Mouse (Mus musculus): ENCODE data around the gene Trim32. TPM values are rescaled to one million over a fixed set of nuclear protein-coding genes. Genes with fewer than 3 reads are reported as not detected.

The Trim32 gene
- total RNA-seq (2015; ENCODE audit: low replicate concordance) (0.96 and 3.1 TPM in 2 replicates), total RNA-seq (2017; ENCODE audit: low replicate concordance) (1.8 TPM in 1 of 2 replicates, not detected in the other)

- no peak; the same call in 1 of the 2 replicates for ATAC-seq (replicated peaks; ENCODE audit: low FRiP score, poor library complexity, severe bottlenecking)
Observed at GRCm38 (mm10) chr4:65604504-65605150, at the start of gene Trim32. Trim32 (plus strand) TSS chr4:65604986.

DNA sequence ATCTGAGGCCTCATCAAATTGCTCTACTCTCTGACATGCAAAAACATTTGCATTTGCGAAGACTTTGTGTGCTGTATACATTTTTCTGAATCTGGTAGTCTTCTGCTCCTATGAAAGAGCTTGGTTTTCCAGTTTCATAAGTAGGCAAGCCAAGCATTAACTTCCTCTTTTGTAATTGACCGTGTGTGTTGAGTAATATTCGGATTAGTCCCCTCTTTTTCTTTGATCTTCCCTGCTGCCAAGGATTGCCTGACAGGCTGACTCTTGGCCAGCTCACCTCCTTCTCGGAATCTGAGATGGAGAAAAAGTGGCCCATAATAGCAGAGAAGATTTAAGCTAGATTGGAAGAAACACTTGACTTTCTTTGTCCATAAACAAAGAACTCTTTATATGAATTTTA is 39.3 kb upstream of the Trim32 start:
- ATAC-seq (replicated peaks; ENCODE audit: low FRiP score, poor library complexity, severe bottlenecking) = no peak

DNA sequence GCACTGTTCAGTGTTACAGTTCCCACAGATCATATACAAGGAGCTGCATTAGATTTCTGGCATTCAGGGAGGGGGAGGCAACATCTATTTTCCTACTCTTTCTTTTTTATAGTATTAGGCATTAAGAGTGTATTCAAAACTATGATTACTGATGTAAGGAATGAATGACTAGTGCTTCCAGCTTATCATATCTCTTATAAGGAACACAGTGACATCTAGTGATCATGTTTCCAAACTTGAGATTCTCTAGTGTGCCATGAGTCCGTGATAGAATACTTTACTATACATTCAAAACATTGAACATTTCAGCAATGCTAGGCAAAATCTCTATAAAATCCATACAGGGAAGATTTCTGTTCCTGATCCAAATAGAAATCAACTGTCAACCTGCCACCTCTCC is 24.5 kb upstream of the Trim32 start:
- ATAC-seq (replicated peaks; ENCODE audit: low FRiP score, poor library complexity, severe bottlenecking) = no peak

- no peak for ATAC-seq (replicated peaks; ENCODE audit: low FRiP score, poor library complexity, severe bottlenecking)
Observed at GRCm38 (mm10) chr4:65586947-65587346, 17.8 kb upstream of the Trim32 start.

DNA sequence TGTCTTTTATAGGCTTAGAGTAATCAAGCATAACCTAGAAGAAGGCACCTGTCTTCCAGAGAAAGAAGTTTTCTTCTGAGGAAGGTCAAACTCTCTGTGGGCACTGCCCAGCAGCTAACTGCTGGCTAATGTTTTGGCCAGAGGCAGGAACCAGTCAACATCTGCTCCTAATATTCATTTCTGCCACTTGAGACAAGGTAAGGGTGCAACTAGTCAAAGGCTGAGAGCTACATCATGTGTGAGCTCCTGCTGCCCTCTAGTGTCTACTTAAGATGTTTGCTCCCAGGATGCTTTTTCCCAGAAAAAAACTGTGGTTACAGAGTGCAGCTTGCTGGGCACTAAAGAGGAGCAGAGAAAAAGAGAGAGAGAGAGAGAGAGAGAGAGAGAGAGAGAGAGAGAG is 15.0 kb upstream of the Trim32 start:
- ATAC-seq (replicated peaks; ENCODE audit: low FRiP score, poor library complexity, severe bottlenecking) = no peak

DNA sequence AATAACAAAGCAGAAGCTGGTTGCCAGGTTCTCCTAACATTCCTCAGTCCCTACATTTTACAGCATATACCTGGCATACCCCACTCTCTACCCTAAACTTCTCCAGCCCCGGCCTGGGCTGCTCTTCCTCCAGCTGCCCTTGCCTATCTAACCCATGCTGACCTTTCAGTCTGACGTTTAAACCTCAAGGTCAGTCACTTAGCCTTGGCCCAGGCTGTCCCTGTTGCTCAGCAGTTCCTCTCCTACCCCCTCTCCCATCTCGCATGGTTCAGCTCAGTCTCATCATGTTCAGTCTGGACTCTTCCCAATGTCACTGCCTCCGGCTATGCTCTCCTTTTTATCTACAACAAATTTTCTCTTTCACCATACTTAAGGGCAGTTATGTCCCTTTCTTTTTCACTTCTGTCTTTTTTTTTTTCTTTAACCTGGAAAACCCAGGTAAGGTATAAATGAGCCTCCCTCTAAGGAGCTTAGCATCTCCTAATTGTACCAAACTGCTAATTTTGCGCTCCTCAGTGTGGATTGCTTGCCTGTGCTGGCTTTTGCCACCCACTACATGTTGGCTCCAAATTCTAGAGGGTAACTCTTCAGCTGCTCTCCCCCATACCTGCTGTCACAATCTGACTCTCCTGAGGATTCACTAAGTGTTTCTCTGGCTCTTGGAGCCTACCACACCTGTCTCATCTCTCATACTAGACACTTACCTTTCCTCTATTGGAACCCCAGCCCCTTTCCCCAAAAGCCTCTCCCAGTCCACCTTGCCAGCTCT is 10.0 kb upstream of the Trim32 start:
- no peak for ATAC-seq (replicated peaks; ENCODE audit: low FRiP score, poor library complexity, severe bottlenecking)

GRCm38 (mm10) chr4:65605151-65605702 is 441 bp downstream of the Trim32 start:
- no peak for ATAC-seq (replicated peaks; ENCODE audit: low FRiP score, poor library complexity, severe bottlenecking)

- ATAC-seq (replicated peaks; ENCODE audit: low FRiP score, poor library complexity, severe bottlenecking) = no peak
Observed at GRCm38 (mm10) chr4:65607184-65607631, 2.4 kb downstream of the Trim32 start.

- ATAC-seq (replicated peaks; ENCODE audit: low FRiP score, poor library complexity, severe bottlenecking) = no peak
Observed at GRCm38 (mm10) chr4:65608112-65608511, 3.3 kb downstream of the Trim32 start.

- ATAC-seq (replicated peaks; ENCODE audit: low FRiP score, poor library complexity, severe bottlenecking) = no peak
Observed at GRCm38 (mm10) chr4:65610329-65610728, 5.5 kb downstream of the Trim32 start.

GRCm38 (mm10) chr4:65610896-65611295 is 6.1 kb downstream of the Trim32 start:
- no peak for ATAC-seq (replicated peaks; ENCODE audit: low FRiP score, poor library complexity, severe bottlenecking)

DNA sequence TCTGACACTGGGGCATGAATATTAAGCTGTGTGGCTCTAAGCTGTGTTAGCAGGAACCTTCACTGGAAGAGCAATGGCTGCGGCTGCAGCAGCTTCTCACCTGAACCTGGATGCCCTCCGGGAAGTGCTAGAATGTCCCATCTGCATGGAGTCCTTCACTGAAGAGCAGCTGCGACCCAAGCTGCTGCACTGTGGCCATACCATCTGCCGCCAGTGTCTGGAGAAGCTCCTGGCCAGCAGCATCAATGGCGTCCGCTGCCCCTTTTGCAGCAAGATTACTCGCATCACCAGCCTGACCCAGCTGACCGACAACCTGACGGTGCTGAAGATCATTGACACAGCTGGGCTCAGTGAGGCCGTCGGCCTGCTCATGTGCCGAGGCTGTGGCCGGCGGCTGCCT is 8.3 kb downstream of the Trim32 start:
- ATAC-seq (replicated peaks; ENCODE audit: low FRiP score, poor library complexity, severe bottlenecking) = no peak

DNA sequence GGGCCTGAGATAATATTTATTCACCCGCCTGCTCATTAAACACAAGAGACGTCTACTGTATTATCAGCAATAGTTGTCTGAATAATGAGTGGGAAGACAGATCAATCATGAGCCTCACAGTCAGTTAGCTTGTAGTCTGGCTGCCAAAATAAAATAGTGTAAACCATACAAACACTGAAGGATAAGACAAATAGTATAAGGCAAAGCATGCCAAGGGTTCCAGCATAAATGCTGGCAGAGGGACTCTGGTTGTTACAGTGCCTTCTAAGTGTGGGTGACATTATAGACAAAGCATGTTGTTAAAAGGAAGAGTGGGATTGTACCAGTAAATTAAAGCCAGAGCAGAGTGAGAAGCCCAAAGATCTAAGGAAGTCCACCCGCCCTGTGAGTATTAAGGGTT is 15.3 kb downstream of the Trim32 start:
- ATAC-seq (replicated peaks; ENCODE audit: low FRiP score, poor library complexity, severe bottlenecking) = no peak

- ATAC-seq (replicated peaks; ENCODE audit: low FRiP score, poor library complexity, severe bottlenecking) = no peak
Observed at GRCm38 (mm10) chr4:65638231-65638630, 33.4 kb downstream of the Trim32 start.

DNA sequence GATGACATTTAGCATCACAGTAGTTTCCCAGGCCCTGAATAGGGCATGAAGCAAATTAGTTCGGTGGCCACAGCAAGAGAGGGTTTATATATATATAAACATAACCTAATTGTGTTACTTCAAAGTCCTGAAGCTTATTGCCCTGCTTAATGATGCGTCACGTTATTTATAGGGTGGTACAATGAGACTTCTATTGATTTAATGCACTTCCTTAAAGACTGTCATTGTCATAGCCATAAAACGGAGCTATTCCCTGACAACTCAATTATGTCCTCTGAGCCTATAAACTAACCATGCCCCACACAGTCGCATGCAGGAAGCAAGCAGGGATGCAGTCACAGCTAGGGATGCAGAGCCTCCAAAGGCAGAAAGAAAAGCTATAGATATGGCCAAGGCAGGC is 37.8 kb downstream of the Trim32 start:
- ATAC-seq (replicated peaks; ENCODE audit: low FRiP score, poor library complexity, severe bottlenecking) = no peak

- ATAC-seq (replicated peaks; ENCODE audit: low FRiP score, poor library complexity, severe bottlenecking) = no peak
Observed at GRCm38 (mm10) chr4:65654723-65655122, 49.9 kb downstream of the Trim32 start.

GRCm38 (mm10) chr4:65663176-65663575 is 58.4 kb downstream of the Trim32 start:
- no peak for ATAC-seq (replicated peaks; ENCODE audit: low FRiP score, poor library complexity, severe bottlenecking)

Measured in erythroblast, adult 5-6 weeks (primary cell).